Mouse (Mus musculus) spleen, adult 2 months (tissue): Measurements from ENCODE around the gene Gtsf1.

Experiments
- CTCF ChIP-seq: fragments of 200-500 bp; IDR thresholded peaks from 2 replicates; pipeline ENCODE4 v1.5.1; 2011; ENCODE audit warnings: mild to moderate bottlenecking, inconsistent platforms; ENCODE audit not compliant: insufficient read depth, insufficient read length, insufficient replicate concordance; ENCODE audit errors: extremely low read depth
- POLR2A ChIP-seq: fragments of 200-500 bp; IDR thresholded peaks from 2 replicates; pipeline ENCODE4 v1.6.1; 2011; ENCODE audit warnings: low read depth, low read length, inconsistent platforms

- no peak for TF ChIP-seq POLR2A
- no peak for TF ChIP-seq CTCF
These were observed 74.8 kb downstream of the Gtsf1 start for GRCm38 (mm10) chr15:103355420-103355819.
